Mouse (Mus musculus): ENCODE data around the gene Zbtb24.

DNA sequence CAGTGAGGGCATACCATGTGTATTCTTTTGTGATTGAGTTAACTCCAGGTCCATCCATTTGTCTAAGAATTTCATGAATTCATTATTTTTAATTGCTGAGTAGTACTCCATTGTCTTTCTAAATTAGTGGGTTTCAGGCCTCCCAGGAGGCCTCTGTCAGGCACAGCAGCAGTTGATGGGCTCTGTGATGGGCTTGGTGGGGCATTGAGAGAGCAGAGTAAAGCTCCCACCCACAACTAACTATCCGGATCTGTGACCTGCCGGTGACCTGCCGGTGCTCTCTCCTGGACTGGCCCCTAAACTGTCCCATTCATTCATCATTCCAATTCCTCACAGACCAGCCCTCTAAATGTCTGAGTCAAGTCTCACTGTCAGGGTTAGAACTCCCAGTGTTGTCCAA is 49.1 kb upstream of the Zbtb24 start:
- no peak for TF ChIP-seq CTCF (IDR thresholded peaks at IDR 0.05)
- TF ChIP-seq EP300 (IDR thresholded peaks at IDR 0.05): no peak
